22 mouse cellular contexts compared by ENCODE assay signal in genomic region chr7:142995630-142996338, GRCm38 (mm10). TPM values are rescaled to one million over a fixed set of nuclear protein-coding genes. Genes with fewer than 3 reads are reported as not detected.
DNase-seq lines count a peak whose midpoint lies in the region; ATAC-seq and TF ChIP-seq lines count a peak whose summit lies in the region.
"Had no signal": no experiment of that assay in that cellular context is flagged by ENCODE, and none has a peak within 500 bp of the region (broad histone marks: within the 10 kb centered on the region; RNA-seq: fewer than 3 reads in every experiment).

No protein-coding gene starts in this region.

- H3K27me3 ChIP-seq in lung, embryonic 15.5 days, result no peaks in the 10 kb centered on the region
- H3K27me3 ChIP-seq in erythroblast, embryonic 14.5 days (ENCODE audit: control insufficient read depth), result peaks cover 11% of the 10 kb centered on the region
- no peaks in the 10 kb centered on the region for H3K27me3 ChIP-seq in limb, embryonic 10.5 days (ENCODE audit: low read depth, poor library complexity, severe bottlenecking)
- H3K27me3 ChIP-seq in liver, postnatal 0 days (ENCODE audit: insufficient read depth, low read length), result no peaks in the 10 kb centered on the region
- H3K27me3 ChIP-seq: midbrain, embryonic 12.5 days; neural tube, embryonic 13.5 days had no signal

- no peaks in the 10 kb centered on the region for H3K9me3 ChIP-seq in lung, embryonic 15.5 days
- no peaks in the 10 kb centered on the region for H3K9me3 ChIP-seq in erythroblast, embryonic 14.5 days (ENCODE audit: control insufficient read depth, low read length)
- H3K9me3 ChIP-seq in limb, embryonic 10.5 days (replicated peaks), result no peaks in the 10 kb centered on the region
- no peaks in the 10 kb centered on the region for H3K9me3 ChIP-seq in liver, postnatal 0 days (ENCODE audit: low read length)
- H3K9me3 ChIP-seq: midbrain, embryonic 12.5 days; neural tube, embryonic 13.5 days had no signal

- H3K4me2 ChIP-seq in lung, embryonic 15.5 days, result no peak overlapping the region
- H3K4me2 ChIP-seq in liver, postnatal 0 days (ENCODE audit: low read depth, low read length), result peak overlapping the region; percentile 26
- H3K4me2 ChIP-seq: midbrain, embryonic 12.5 days; neural tube, embryonic 13.5 days had no signal

- no peak for TF ChIP-seq CTCF in liver, postnatal 0 days (IDR thresholded peaks at IDR 0.05; ENCODE audit: low read depth)

- no peak overlapping the region for H3K4me3 ChIP-seq in lung, embryonic 15.5 days
- peak overlapping the region; percentile 43 for H3K4me3 ChIP-seq in erythroblast, embryonic 14.5 days (replicated peaks)
- no peak overlapping the region for H3K4me3 ChIP-seq in limb, embryonic 10.5 days
- no peak overlapping the region for H3K4me3 ChIP-seq in liver, postnatal 0 days (ENCODE audit: low read depth, low read length)
- H3K4me3 ChIP-seq: gastrocnemius, adult 2 months; heart, adult 2 months; midbrain, embryonic 12.5 days; neural tube, embryonic 13.5 days had no signal

- no peak for TF ChIP-seq EP300 in liver, postnatal 0 days (IDR thresholded peaks at IDR 0.05; ENCODE audit: low read depth)

- WGBS in lung, embryonic 15.5 days, result 34% methylated on average over 3 of the region's 3 CpGs
- WGBS in limb, embryonic 10.5 days, result 59% methylated on average over 3 of the region's 3 CpGs
- WGBS in liver, postnatal 0 days (ENCODE audit: insufficient replicate concordance), result 67% methylated on average over 3 of the region's 3 CpGs

- ATAC-seq in lung, embryonic 15.5 days (ENCODE audit: borderline replicate concordance, extremely low read depth, low FRiP score, low TSS enrichment), result peak; percentile 52
- peak; percentile 94 for ATAC-seq in liver, postnatal 0 days
- ATAC-seq: hindbrain, embryonic 16.5 days had no signal

- H3K9ac ChIP-seq in lung, embryonic 15.5 days, result no peak overlapping the region
- H3K9ac ChIP-seq in liver, postnatal 0 days (replicated peaks), result no peak overlapping the region
- H3K9ac ChIP-seq: midbrain, embryonic 12.5 days; neural tube, embryonic 13.5 days had no signal

- H3K27ac ChIP-seq in lung, embryonic 15.5 days, result no peak overlapping the region
- peak overlapping the region; percentile 46; the same call in 1 of the 2 replicates for H3K27ac ChIP-seq in limb, embryonic 10.5 days
- peak overlapping the region; percentile 48; the same call in 1 of the 2 replicates for H3K27ac ChIP-seq in liver, postnatal 0 days (ENCODE audit: low read depth)
- H3K27ac ChIP-seq: gastrocnemius, adult 2 months; heart, adult 2 months; midbrain, embryonic 12.5 days; neural tube, embryonic 13.5 days had no signal

- H3K36me3 ChIP-seq in lung, embryonic 15.5 days, result no peaks in the 10 kb centered on the region
- peaks cover 13% of the 10 kb centered on the region; the same call in 1 of the 2 replicates for H3K36me3 ChIP-seq in erythroblast, embryonic 14.5 days (ENCODE audit: control insufficient read depth)
- no peaks in the 10 kb centered on the region for H3K36me3 ChIP-seq in limb, embryonic 10.5 days
- H3K36me3 ChIP-seq in liver, postnatal 0 days (replicated peaks; ENCODE audit: insufficient read depth, low read length), result no peaks in the 10 kb centered on the region
- H3K36me3 ChIP-seq: midbrain, embryonic 12.5 days; neural tube, embryonic 13.5 days had no signal

- H3K4me1 ChIP-seq in lung, embryonic 15.5 days, result peaks cover 13% of the 10 kb centered on the region
- peaks cover 53% of the 10 kb centered on the region for H3K4me1 ChIP-seq in erythroblast, embryonic 14.5 days (ENCODE audit: control insufficient read depth)
- H3K4me1 ChIP-seq in limb, embryonic 10.5 days, result no peaks in the 10 kb centered on the region
- peaks cover 14% of the 10 kb centered on the region for H3K4me1 ChIP-seq in liver, postnatal 0 days (ENCODE audit: insufficient read depth)
- H3K4me1 ChIP-seq: midbrain, embryonic 12.5 days; neural tube, embryonic 13.5 days had no signal

- no peak for DNase-seq in lung, postnatal 4 days
- no peak for DNase-seq in limb, embryonic 10.5 days (ENCODE audit: low spot score)
- no peak for DNase-seq in liver, postnatal 0 days
- no peak for DNase-seq in thymus, postnatal 36 days
- no peak for DNase-seq in urinary bladder, postnatal 14 days (ENCODE audit: low spot score)
- DNase-seq in adrenal gland, adult 8-10 months, result no peak
- DNase-seq: adrenal gland, postnatal 36 days; cerebellum, postnatal 14 days; gastrocnemius, adult 2 months; heart, adult 2 months; heart, postnatal 10 days; kidney, adult 9 months; kidney, postnatal 4 days; right cerebral cortex, postnatal 25 days; thymus, postnatal 14 days had no signal

RNA-seq across cellular contexts. Expression of gene Tspan32, which starts 9.1 kb away (rescaled TPM):
- polyA plus RNA-seq in lung, embryonic 15.5 days (2015; fragmentation: Nextera tagmentation; extraction: Ambion mirVana), result 1.9 and 2.8 TPM in 2 replicates
- polyA plus RNA-seq in erythroblast, embryonic 14.5 days (2012), result 14.9 and 17.8 TPM in 2 replicates
- 5.5 TPM in 2 replicates for polyA plus RNA-seq in limb, embryonic 10.5 days (2016; fragmentation: Nextera tagmentation; extraction: Ambion mirVana)
- 31.0 and 37.5 TPM in 2 replicates for polyA plus RNA-seq in liver, postnatal 0 days (2015; fragmentation: Nextera tagmentation; extraction: Ambion mirVana)
- total RNA-seq in adrenal gland, adult 8-10 months (2022), result 1 to 10 TPM; 1.1 to 2.3 (median 1.7) TPM

RNA-seq across cellular contexts. Expression of gene Ascl2, which starts 26.7 kb away (rescaled TPM):
- polyA plus RNA-seq in lung, embryonic 15.5 days (2015; fragmentation: Nextera tagmentation; extraction: Ambion mirVana), result 3.4 and 3.5 TPM in 2 replicates
- polyA plus RNA-seq in erythroblast, embryonic 14.5 days (2012), result 0.05 TPM in 1 of 2 replicates, not detected in the other
- polyA plus RNA-seq in limb, embryonic 10.5 days (2016; fragmentation: Nextera tagmentation; extraction: Ambion mirVana), result 0.26 and 0.40 TPM in 2 replicates
- polyA plus RNA-seq in liver, postnatal 0 days (2015; fragmentation: Nextera tagmentation; extraction: Ambion mirVana), result 0.21 and 0.23 TPM in 2 replicates
- total RNA-seq in adrenal gland, adult 8-10 months (2022), result 1 to 10 TPM in 1 of 4 experiments, under 1 TPM in 1, not detected in 2; 0.75 to 2.0 TPM
- total RNA-seq: gastrocnemius, adult 2 months; heart, adult 2 months; heart, postnatal 10 days; left cerebral cortex, postnatal 25 days; liver, adult 2 months had no signal
- polyA plus RNA-seq: liver, adult 2 months had no signal

RNA-seq across cellular contexts. Expression of gene Cd81, which starts 56.8 kb away (rescaled TPM):
- 694 and 720 TPM in 2 replicates for polyA plus RNA-seq in lung, embryonic 15.5 days (2015; fragmentation: Nextera tagmentation; extraction: Ambion mirVana)
- 5.9 and 6.3 TPM in 2 replicates for polyA plus RNA-seq in erythroblast, embryonic 14.5 days (2012)
- 267 and 310 TPM in 2 replicates for polyA plus RNA-seq in limb, embryonic 10.5 days (2016; fragmentation: Nextera tagmentation; extraction: Ambion mirVana)
- 213 and 231 TPM in 2 replicates for polyA plus RNA-seq in liver, postnatal 0 days (2015; fragmentation: Nextera tagmentation; extraction: Ambion mirVana)
- total RNA-seq in adrenal gland, adult 8-10 months (2022), result 100 to 1,000 TPM; 689 to 780 (median 728) TPM

Comparison
In these comparisons a context has a peak if more than half of its experiments do, and no peak if none do; other contexts are left out.
1. RNA of gene Cd81, which starts 56.8 kb away (polyA plus RNA-seq): 694 to 720 TPM in lung, embryonic 15.5 days, 267 to 310 TPM in limb, embryonic 10.5 days and 213 to 231 TPM in liver, postnatal 0 days; 5.9 to 6.3 TPM in erythroblast, embryonic 14.5 days; every median in the first group is over 10 times any median in the second.